Mouse (Mus musculus): Measurements from ENCODE around the gene Spata32. TPM values are rescaled to one million over a fixed set of nuclear protein-coding genes. Genes with fewer than 3 reads are reported as not detected.

Gene Spata32
- total RNA-seq (2015; ENCODE audit: low replicate concordance) (not detected in 2 replicates), total RNA-seq (2017; ENCODE audit: low replicate concordance) (not detected in 2 replicates)

DNA sequence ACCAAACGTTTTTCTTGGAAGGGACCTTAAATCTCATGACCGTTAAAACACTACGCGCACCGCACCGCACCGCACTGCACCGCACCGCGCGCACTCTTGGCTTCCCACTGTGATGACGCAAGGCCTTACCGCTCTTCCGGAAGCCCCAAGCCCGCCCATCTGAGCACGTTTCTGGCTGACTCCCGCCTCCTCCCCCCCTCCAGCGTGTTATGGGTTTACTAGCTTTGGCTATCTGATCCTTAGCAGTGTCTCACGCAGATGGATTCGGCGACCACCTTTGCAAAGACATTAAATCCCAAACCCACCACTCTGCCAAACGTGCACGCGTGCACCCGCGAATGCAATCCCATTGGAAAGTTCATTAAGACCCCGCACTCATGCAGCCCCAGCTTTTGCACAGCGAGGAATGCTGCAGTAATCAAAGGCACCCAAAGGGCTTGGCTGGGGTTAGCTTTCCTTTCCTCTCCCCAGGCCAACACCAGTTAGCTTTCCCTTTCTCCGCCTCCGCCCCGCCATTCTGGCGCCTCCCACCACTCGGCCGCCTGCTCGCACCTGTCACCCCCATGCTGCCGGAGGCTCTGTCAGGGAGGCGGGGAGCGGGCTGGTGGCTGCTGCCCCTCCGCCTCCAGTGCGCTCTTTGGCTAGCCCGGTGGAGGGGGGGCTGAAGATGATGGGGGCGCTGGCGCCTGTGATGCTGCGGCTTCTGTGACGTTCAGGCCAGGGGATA lies at the start of gene Spata32:
TSS of gene Spata32 (minus strand) at position 643 of the 727 bp plus-strand sequence.
- no peak for ATAC-seq (replicated peaks; ENCODE audit: low FRiP score, poor library complexity, severe bottlenecking)

- peak; percentile 72 for ATAC-seq (replicated peaks; ENCODE audit: low FRiP score, poor library complexity, severe bottlenecking)
Measured at GRCm38 (mm10) chr11:103267346-103268219, 49.4 kb upstream of the Spata32 start, which contains the start of gene Map3k14. Map3k14 (minus strand) TSS chr11:103267472.

GRCm38 (mm10) chr11:103266729-103267345 lies 48.6 kb upstream of the Spata32 start:
- no peak for ATAC-seq (replicated peaks; ENCODE audit: low FRiP score, poor library complexity, severe bottlenecking)

DNA sequence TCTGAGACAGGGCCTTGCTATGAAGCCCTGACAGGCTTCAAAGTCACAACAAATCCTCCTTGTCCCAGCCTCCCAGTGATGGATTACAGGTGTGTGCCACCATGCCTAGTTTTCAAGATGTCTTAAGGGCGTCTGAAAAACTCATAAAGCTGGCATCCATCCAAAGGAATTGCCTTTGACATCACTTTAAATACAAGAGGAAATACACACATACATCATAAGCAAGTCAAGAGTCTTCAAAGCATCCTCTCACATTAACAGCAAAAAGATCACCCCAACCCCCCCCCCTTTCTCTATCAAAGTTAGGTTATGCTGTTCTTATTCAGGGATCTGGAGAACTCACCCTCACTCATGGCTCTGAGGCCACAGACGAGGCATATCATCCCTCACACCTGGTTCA lies 47.6 kb upstream of the Spata32 start:
- ATAC-seq (replicated peaks; ENCODE audit: low FRiP score, poor library complexity, severe bottlenecking) = no peak

DNA sequence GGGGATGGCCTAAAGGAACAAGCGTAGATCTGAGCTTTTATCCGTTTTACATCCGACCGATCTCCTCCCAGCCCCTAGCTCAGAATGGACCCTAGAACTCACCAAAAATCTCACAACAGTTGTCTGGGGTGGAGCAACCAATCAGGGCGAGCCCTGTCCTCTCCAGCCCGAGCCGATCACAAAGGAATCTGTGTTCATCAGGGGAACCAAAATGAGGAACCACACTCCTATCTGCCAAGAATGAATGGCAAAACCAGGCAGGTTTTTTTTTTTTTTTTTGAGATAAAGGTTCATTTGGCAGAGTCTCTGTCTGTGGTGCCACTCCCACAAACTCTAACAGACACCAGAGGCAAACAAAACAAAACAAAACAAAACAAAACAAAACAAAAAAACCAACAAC lies 47.0 kb upstream of the Spata32 start:
- ATAC-seq (replicated peaks; ENCODE audit: low FRiP score, poor library complexity, severe bottlenecking) = no peak

DNA sequence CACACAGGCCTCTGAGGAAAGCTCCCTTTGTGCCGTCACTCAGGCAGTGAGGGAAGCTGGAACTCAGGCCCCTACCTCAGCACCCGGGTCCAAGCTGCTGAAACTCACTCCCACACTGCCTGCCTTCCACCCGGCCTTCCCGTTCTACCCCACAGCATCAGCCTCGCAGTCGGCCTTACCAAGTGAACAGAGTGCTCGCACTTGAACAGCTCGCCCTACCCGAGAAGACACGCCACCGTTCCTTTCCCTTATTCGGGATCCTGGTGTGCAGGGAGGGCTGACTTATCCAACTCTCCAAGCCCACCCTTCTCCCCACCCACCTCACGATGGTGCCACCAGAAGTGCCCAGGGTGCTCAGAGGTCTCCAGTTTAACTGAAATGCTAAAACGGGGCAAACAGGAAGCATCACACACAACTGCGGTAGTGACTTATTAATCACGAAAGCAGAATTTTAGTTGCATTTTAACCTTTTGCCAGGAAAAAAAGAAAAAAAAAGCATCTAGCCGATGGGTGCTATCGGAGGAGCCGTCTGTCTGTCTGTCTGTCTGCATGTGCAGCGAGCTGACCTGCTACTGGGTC lies 46.3 kb upstream of the Spata32 start:
- no peak for ATAC-seq (replicated peaks; ENCODE audit: low FRiP score, poor library complexity, severe bottlenecking)

- no peak for ATAC-seq (replicated peaks; ENCODE audit: low FRiP score, poor library complexity, severe bottlenecking)
Measured at GRCm38 (mm10) chr11:103263551-103263950, 45.3 kb upstream of the Spata32 start.

DNA sequence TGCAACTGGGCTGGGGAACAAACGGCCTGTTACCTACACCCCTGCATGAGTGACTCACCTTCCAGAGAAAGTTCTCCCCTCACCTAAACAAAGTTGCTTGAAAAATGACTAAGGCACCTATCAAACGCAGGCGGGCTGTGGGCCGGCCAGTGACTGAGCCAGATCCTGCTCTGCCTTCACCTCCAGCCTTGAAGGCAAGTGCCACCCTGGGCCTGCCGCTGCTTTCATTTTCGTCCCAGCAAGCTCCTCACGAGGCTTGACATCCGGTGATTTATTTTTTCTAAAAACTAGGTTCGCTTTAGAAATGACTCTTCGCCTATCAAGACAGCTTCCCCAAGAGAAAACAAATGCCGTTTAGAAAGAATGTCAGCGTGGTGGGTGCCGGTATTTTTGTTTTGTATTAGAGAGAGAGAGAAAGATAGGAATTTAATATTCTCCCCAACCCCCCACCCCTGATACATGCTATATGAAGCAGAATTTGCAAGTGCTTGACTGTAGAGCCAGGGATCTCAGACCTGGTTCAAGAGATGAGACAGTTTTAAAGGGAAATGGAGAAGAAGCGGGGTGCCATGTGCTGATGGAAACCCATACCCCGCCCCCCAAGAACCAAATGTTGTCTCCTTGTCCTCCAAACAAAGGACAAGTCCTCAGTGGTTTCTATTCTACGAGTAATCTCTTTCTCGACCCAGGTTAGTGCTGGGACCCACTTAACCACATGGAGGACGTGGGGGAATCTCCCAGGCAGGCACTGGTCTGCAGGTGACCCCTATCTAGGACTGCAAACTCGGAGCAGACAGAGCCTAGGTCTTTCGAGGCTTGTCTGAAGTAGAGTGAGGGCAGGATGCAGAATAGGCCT lies 44.4 kb upstream of the Spata32 start:
- ATAC-seq (replicated peaks; ENCODE audit: low FRiP score, poor library complexity, severe bottlenecking) = no peak

DNA sequence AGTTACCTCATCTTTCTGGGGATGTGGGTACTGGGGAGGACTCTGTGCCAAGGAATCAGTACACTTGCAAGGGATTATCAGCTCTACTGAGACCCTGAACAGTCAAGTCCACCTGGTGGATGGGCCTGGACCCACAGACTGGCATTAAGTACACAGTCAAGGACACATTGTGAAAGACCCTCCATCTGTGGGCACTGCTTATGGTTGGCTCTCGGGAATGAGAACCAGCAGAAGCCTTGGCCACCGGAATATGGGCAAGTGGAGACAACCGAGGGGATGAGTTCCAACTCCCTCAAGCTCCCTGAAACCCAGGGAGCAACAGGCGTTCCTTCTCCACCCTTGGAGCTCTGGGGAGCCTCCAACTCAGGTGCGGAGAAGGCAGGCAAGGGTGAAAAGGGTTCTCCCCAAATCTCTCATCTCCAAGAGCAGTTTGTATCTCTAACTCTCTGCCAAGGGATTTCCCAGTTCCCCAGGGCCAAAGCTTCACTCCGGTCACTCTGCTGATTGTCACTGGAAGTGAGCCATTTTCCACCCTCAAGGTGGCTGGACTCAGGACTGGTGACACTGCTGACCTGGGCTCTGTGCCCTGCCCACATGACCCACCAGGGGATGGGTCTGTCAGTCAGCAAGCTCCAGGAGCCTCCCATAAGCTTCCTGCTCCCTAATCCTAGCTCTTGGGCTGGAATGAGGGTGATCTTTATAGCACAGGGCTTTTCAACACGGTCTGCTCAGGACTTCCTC lies 43.6 kb upstream of the Spata32 start:
- ATAC-seq (replicated peaks; ENCODE audit: low FRiP score, poor library complexity, severe bottlenecking) = no peak

GRCm38 (mm10) chr11:103260515-103261192 lies 42.4 kb upstream of the Spata32 start:
- no peak for ATAC-seq (replicated peaks; ENCODE audit: low FRiP score, poor library complexity, severe bottlenecking)

DNA sequence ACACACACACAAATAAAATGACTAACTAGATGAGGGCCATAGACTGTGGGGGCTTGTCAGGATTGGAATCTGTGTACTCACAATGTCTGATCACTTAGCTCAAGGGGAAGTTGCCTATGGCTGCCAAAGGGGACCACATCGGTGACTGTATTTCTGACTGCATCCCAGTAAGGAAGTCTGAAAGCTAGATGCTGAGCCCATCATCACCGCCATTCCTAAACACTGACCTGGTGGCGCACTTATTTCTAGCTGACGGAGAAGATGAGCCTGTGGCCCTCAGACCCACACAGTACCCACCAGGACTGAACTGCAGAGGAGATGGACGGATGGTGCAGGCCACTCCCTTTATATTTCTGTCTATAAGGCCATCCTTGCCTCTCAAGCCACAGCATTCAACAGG lies 41.8 kb upstream of the Spata32 start:
- ATAC-seq (replicated peaks; ENCODE audit: low FRiP score, poor library complexity, severe bottlenecking) = no peak

GRCm38 (mm10) chr11:103257938-103258481 lies 39.8 kb upstream of the Spata32 start:
- no peak for ATAC-seq (replicated peaks; ENCODE audit: low FRiP score, poor library complexity, severe bottlenecking)

DNA sequence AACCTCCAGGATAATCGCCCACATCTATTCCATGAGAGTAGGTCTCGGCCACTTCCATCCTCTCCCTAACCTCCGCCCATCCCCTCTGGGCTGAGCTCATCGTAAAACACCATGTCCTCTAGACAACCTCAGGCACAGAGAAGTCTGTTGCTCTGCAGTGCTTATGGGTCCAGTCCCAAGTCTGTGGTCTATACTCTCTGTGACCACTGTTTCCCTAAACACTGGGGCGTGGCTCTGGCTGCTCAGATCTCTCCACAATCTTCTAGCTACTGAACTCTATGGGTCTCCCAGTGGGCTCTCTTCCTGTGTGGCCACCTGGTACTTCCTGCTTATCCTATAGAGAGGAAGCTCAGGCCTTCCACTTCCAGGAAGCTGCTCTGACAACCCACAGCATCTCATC lies 35.4 kb upstream of the Spata32 start:
- ATAC-seq (replicated peaks; ENCODE audit: low FRiP score, poor library complexity, severe bottlenecking) = no peak

GRCm38 (mm10) chr11:103252380-103252779 lies 34.1 kb upstream of the Spata32 start:
- no peak for ATAC-seq (replicated peaks; ENCODE audit: low FRiP score, poor library complexity, severe bottlenecking)

- ATAC-seq (replicated peaks; ENCODE audit: low FRiP score, poor library complexity, severe bottlenecking) = no peak
Measured at GRCm38 (mm10) chr11:103250324-103250723, 32.1 kb upstream of the Spata32 start.

DNA sequence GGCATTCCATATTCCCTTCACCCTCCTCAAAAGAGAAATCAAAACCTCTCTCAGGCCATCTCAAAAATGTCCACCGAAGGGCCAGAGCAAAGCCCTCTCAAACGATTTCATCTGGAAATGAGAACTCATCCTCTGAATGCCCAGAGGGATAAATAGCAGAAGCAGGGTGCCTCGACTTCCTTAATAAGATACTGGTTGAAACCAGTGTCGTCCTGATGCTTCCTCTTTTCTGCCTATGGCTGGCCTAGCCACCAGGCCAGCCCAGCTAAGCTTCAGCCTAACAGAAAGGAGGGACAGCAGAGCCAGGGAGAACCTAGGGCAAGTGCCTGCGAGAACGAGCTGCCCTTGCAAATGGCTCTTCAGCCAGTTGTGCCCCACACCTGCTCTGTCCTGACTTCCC lies 31.3 kb upstream of the Spata32 start:
- no peak for ATAC-seq (replicated peaks; ENCODE audit: low FRiP score, poor library complexity, severe bottlenecking)

- ATAC-seq (replicated peaks; ENCODE audit: low FRiP score, poor library complexity, severe bottlenecking) = no peak
Measured at GRCm38 (mm10) chr11:103248837-103249236, 30.6 kb upstream of the Spata32 start.

All from erythroblast, adult 5-6 weeks (primary cell).